Mouse (Mus musculus): ENCODE data around the gene Polr2e. TPM values are rescaled to one million over a fixed set of nuclear protein-coding genes. Genes with fewer than 3 reads are reported as not detected.

Gene Polr2e
- total and polyA plus RNA-seq, 2 experiments = 26.4 to 74.6 TPM

DNA sequence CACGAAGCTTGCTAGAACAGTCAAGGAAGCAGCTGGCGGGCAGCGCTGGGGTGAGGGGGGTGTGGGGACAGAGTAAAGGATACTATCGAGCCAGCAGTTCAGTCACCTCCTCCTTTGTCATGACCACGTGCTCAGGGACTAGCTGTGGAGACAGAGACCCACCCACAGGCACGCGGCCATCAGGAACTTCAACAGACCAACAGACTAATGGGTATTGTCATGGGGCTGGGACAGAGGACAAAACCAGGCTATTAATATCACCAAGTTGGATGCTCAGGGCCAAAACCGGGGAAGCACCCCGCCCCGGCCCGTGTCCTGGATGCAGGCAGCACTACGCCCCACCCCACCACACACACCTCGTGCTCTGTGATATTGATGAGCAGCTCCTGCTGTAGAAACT, 2.8 kb downstream of the Polr2e start:
- H3K4me3 ChIP-seq (ENCODE audit: insufficient read depth, low read depth, low read length) = no peak overlapping the region
- H3K79me2 ChIP-seq (ENCODE audit: control insufficient read depth, insufficient read depth, low read length) = peaks cover 9% of the 10 kb centered on the region; the same call in 1 of the 2 replicates
- peaks cover 14% of the 10 kb centered on the region; the same call in 1 of the 2 replicates for H3K4me1 ChIP-seq (ENCODE audit: control insufficient read depth, insufficient read depth, low read length)
- no peak overlapping the region for H3K27ac ChIP-seq (replicated peaks; ENCODE audit: insufficient read depth, low read depth, low read length)
- TF ChIP-seq CTCF (IDR thresholded peaks at IDR 0.05; ENCODE audit: low read depth, low read length) = no peak
- no peak for TF ChIP-seq POLR2A (IDR thresholded peaks at IDR 0.05; ENCODE audit: extremely low read depth, insufficient read depth, low read length)
- 92% methylated on average over 13 of the region's 13 CpGs for WGBS
- H3K27me3 ChIP-seq (ENCODE audit: control insufficient read depth, insufficient read depth, low read length) = no peaks in the 10 kb centered on the region
- peaks cover 3% of the 10 kb centered on the region; the same call in 1 of the 2 replicates for H3K36me3 ChIP-seq (ENCODE audit: control insufficient read depth, insufficient read depth, low read length)
- H3K9ac ChIP-seq (ENCODE audit: low read depth, low read length) = no peak overlapping the region
- DNase-seq (ENCODE audit: extremely low read depth, low read depth, low spot score) = no peak

DNA sequence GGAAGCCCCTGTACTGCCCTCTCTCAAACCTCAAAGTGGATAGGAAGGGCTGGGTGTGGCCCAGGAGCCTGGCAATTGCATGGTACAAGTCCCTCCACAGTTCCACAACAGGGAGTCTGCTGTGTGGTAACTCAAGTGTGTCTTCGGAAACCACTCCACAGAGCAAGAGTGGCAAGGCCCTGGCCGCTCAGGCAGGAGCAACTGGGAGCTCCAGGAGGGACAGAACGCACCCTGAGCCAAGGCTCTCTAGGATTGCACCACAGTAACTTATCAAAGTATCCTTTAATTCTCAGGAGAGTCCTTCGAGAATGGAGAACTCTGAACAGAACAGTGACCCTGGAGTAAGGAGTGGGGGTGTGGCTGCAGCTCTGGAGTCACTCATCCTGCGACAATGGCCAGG, 3.9 kb downstream of the Polr2e start:
- Histone ChIP-seq H3K27ac (replicated peaks; ENCODE audit: insufficient read depth, low read depth, low read length) (no peak overlapping the region), H3K36me3 (ENCODE audit: control insufficient read depth, insufficient read depth, low read length) (peaks cover 3% of the 10 kb centered on the region; the same call in 1 of the 2 replicates)

DNA sequence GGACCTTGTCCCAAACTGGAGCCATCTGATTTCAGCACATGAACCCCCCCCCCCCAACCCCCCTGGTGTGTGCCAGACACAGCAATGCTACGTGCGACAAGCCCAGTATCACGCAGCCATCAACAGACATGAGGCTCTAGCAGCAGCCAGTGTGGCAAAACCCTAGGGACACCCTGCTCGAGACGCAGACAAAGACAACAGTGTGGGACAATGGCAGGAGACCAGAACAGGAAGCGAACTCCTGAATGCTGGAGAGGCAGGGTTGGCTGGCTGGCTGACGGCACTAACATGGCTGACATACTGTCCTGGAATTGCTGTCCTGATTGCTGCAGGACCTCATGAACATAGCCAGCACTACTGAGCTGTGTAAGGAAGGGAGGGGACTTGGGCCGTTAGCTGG, 4.4 kb downstream of the Polr2e start:
- no peak for TF ChIP-seq POLR2A (IDR thresholded peaks at IDR 0.05; ENCODE audit: extremely low read depth, insufficient read depth, low read length)
- no peak for TF ChIP-seq CTCF (IDR thresholded peaks at IDR 0.05; ENCODE audit: low read depth, low read length)
- Histone ChIP-seq H3K27me3 (ENCODE audit: control insufficient read depth, insufficient read depth, low read length) (no peaks in the 10 kb centered on the region), H3K9ac (ENCODE audit: low read depth, low read length) (no peak overlapping the region), H3K79me2 (ENCODE audit: control insufficient read depth, insufficient read depth, low read length) (peaks cover 9% of the 10 kb centered on the region; the same call in 1 of the 2 replicates), H3K27ac (replicated peaks; ENCODE audit: insufficient read depth, low read depth, low read length) (no peak overlapping the region), H3K36me3 (ENCODE audit: control insufficient read depth, insufficient read depth, low read length) (peaks cover 3% of the 10 kb centered on the region; the same call in 1 of the 2 replicates), H3K4me3 (ENCODE audit: insufficient read depth, low read depth, low read length) (no peak overlapping the region), H3K4me1 (ENCODE audit: control insufficient read depth, insufficient read depth, low read length) (peaks cover 14% of the 10 kb centered on the region; the same call in 1 of the 2 replicates)
- DNase-seq (ENCODE audit: extremely low read depth, low read depth, low spot score) = no peak
- WGBS = 89% methylated on average over 8 of the region's 8 CpGs

More for the DNA sequence above, 3.9 kb downstream of the Polr2e start:
- H3K9ac ChIP-seq (ENCODE audit: low read depth, low read length) = no peak overlapping the region
- no peaks in the 10 kb centered on the region for H3K27me3 ChIP-seq (ENCODE audit: control insufficient read depth, insufficient read depth, low read length)
- peaks cover 9% of the 10 kb centered on the region; the same call in 1 of the 2 replicates for H3K79me2 ChIP-seq (ENCODE audit: control insufficient read depth, insufficient read depth, low read length)
- H3K4me3 ChIP-seq (ENCODE audit: insufficient read depth, low read depth, low read length) = no peak overlapping the region
- WGBS = 89% methylated on average over 5 of the region's 5 CpGs
- TF ChIP-seq CTCF (IDR thresholded peaks at IDR 0.05; ENCODE audit: low read depth, low read length) (no peak), POLR2A (IDR thresholded peaks at IDR 0.05; ENCODE audit: extremely low read depth, insufficient read depth, low read length) (no peak)
- no peak for DNase-seq (ENCODE audit: extremely low read depth, low read depth, low spot score)
- peaks cover 14% of the 10 kb centered on the region; the same call in 1 of the 2 replicates for H3K4me1 ChIP-seq (ENCODE audit: control insufficient read depth, insufficient read depth, low read length)

DNA sequence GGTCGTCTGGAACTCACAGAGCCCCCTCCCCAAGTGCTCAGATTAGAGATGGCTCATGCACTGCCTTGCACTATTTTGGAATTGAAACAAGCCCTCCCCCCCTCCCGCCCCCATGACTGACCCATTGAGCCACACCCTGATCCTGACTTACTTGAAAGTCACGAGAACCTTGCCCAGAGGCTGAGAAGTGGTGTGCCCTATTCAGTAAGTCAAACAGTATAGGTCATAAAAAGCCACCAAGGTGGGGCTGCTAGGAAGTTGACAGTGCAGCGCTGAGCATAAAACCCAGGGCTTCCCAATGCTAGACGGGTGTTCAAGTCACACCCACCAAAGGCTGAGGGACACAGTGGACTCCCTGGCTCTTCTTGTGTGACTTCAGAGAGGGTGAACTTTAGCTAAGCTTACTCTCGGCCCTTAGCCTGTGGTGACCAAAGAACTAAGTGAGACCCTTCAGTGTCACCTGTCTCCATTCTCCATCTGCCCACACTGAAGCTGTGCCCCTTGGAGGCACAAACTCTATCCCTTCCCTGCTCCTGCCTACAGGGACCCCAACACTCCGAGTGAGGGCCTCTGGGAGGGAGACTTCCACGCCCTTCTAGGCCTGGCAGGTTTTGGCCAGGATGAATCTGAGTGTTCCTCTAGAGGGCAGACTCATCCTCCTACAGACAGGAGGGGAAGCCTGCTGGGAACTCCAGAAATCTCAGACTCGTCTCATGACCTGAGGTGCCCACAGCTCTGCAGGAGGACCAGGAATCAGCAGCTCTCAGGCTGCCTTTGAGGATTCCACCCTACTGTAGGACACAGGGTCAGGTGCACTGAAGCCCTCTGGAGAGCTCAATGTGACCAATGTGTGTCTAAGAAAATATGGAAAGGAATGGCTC, 5.8 kb downstream of the Polr2e start:
- peaks cover 3% of the 10 kb centered on the region; the same call in 1 of the 2 replicates for H3K36me3 ChIP-seq (ENCODE audit: control insufficient read depth, insufficient read depth, low read length)
- H3K9ac ChIP-seq (ENCODE audit: low read depth, low read length) = no peak overlapping the region
- TF ChIP-seq POLR2A (IDR thresholded peaks at IDR 0.05; ENCODE audit: extremely low read depth, insufficient read depth, low read length) (no peak), CTCF (IDR thresholded peaks at IDR 0.05; ENCODE audit: low read depth, low read length) (peak; percentile 62)
- H3K79me2 ChIP-seq (ENCODE audit: control insufficient read depth, insufficient read depth, low read length) = peaks cover 5% of the 10 kb centered on the region; the same call in 1 of the 2 replicates
- whole genome bisulfite sequencing = 37% methylated on average over 9 of the region's 9 CpGs
- H3K4me1 ChIP-seq (ENCODE audit: control insufficient read depth, insufficient read depth, low read length) = peaks cover 11% of the 10 kb centered on the region; the same call in 1 of the 2 replicates
- peak; percentile 42 for DNase-seq (ENCODE audit: extremely low read depth, low read depth, low spot score)
- no peak overlapping the region for H3K4me3 ChIP-seq (ENCODE audit: insufficient read depth, low read depth, low read length)
- peak overlapping the region; percentile 35 for H3K27ac ChIP-seq (replicated peaks; ENCODE audit: insufficient read depth, low read depth, low read length)
- H3K27me3 ChIP-seq (ENCODE audit: control insufficient read depth, insufficient read depth, low read length) = no peaks in the 10 kb centered on the region

DNA sequence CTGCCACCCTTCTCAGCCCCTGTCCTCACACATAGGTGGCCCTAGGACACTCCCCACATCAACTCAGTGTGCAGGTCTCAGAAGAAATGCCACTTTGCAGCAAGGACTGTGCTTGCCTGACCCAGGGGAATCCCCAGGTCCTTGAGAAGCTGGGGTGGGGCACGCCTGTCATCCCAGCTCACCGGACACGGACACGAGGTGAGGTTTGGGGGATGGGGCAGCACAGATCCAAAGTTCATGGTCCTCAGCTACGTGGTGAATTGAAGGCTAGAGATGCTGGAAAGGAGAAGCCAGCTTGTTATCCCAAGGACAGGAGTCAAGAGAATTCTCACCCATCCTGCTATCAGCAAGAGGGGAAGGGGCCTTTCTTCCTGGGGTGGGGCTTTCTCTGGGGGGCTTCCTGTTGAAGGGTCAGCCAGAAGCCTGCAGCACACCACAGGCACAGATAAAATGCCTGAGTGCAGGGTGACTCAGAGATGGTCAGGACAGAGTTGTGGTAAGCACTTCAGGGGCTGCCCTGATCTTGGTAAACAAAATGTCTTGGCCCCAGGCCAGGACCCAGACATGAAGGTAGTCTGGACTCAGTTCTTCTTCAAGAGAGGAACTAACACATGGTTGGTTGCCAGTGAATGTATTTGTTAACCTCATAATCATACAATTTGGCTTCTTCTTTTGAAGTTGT, 6.7 kb downstream of the Polr2e start:
- Histone ChIP-seq H3K36me3 (ENCODE audit: control insufficient read depth, insufficient read depth, low read length) (peaks cover 3% of the 10 kb centered on the region; the same call in 1 of the 2 replicates), H3K4me1 (ENCODE audit: control insufficient read depth, insufficient read depth, low read length) (peaks cover 7% of the 10 kb centered on the region; the same call in 1 of the 2 replicates)
- 5% methylated on average over 5 of the region's 5 CpGs for WGBS

More for the DNA sequence above, 6.7 kb downstream of the Polr2e start:
- Histone ChIP-seq H3K9ac (ENCODE audit: low read depth, low read length) (no peak overlapping the region), H3K79me2 (ENCODE audit: control insufficient read depth, insufficient read depth, low read length) (no peaks in the 10 kb centered on the region), H3K27ac (replicated peaks; ENCODE audit: insufficient read depth, low read depth, low read length) (peak overlapping the region; percentile 30), H3K4me3 (ENCODE audit: insufficient read depth, low read depth, low read length) (no peak overlapping the region), H3K27me3 (ENCODE audit: control insufficient read depth, insufficient read depth, low read length) (no peaks in the 10 kb centered on the region)
- TF ChIP-seq CTCF (IDR thresholded peaks at IDR 0.05; ENCODE audit: low read depth, low read length) = no peak
- TF ChIP-seq POLR2A (IDR thresholded peaks at IDR 0.05; ENCODE audit: extremely low read depth, insufficient read depth, low read length) = no peak
- DNase-seq (ENCODE audit: extremely low read depth, low read depth, low spot score) = peak; percentile 33
